Mouse (Mus musculus) spleen, adult 2 months (tissue): ENCODE results near the gene Pdlim7.

Source experiments
- CTCF ChIP-seq: fragments of 200-500 bp; IDR thresholded peaks from 2 replicates; pipeline ENCODE4 v1.5.1; 2011; ENCODE audit warnings: mild to moderate bottlenecking, inconsistent platforms; ENCODE audit not compliant: insufficient read depth, insufficient read length, insufficient replicate concordance; ENCODE audit errors: extremely low read depth
- POLR2A ChIP-seq: fragments of 200-500 bp; IDR thresholded peaks from 2 replicates; pipeline ENCODE4 v1.6.1; 2011; ENCODE audit warnings: low read depth, low read length, inconsistent platforms

DNA sequence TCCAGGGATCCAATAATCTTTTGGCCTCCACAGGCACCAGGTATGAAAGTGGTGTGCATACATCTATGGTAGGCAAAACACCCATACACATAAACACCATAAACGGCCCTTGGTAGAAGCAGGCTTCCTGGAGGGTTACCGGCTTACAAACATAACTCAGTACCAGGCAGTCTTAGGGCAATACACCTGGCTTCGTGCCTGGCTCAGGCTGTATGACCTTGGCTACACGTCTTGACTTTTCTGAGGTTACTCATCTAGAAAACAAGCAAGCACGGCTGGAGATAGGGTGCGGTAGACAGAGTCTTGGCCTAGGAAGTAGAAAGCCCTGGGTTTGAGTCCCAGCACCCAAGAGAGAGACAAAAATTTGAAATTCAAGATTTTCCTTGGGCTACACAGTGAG, 16.8 kb downstream of the Pdlim7 start:
- TF ChIP-seq CTCF (no peak), POLR2A (no peak)
